Mouse (Mus musculus): Measurements from ENCODE around the gene Ryr2.

GRCm38 (mm10) chr13:11908123-11908522 lies 198.6 kb downstream of the Ryr2 start:
- TF ChIP-seq POLR2A (IDR thresholded peaks at IDR 0.05; ENCODE audit: extremely low read depth, insufficient read depth, low read length) (no peak), CTCF (IDR thresholded peaks at IDR 0.05; ENCODE audit: low read depth, low read length) (no peak)
